9 mouse cellular contexts compared by ENCODE assay signal in genomic region chr9:21796919-21797318, GRCm38 (mm10). TPM values are rescaled to one million over a fixed set of nuclear protein-coding genes. Genes with fewer than 3 reads are reported as not detected.
DNase-seq lines count a peak whose midpoint lies in the region; ATAC-seq lines count a peak whose summit lies in the region.
"Had no signal": no experiment of that assay in that cellular context is flagged by ENCODE, and none has a peak within 500 bp of the region (broad histone marks: within the 10 kb centered on the region; RNA-seq: fewer than 3 reads in every experiment).

No protein-coding gene starts in this region.

- H3K27ac ChIP-seq in forebrain, embryonic 10.5 days: peak overlapping the region; percentile 77
- H3K27ac ChIP-seq in forebrain, embryonic 15.5 days (replicated peaks): no peak overlapping the region
- peak overlapping the region; percentile 81 for H3K27ac ChIP-seq in limb, embryonic 10.5 days
- no peak overlapping the region for H3K27ac ChIP-seq in neural tube, embryonic 15.5 days (replicated peaks)

- DNase-seq in forebrain, embryonic 10.5 days (ENCODE audit: extremely low spot score, low spot score): no peak
- DNase-seq in limb, embryonic 10.5 days (ENCODE audit: low spot score): no peak
- no peak for DNase-seq in embryo, embryonic 10.5 days (ENCODE audit: low spot score)
- DNase-seq in cerebellum, postnatal 36 days: no peak
- DNase-seq: gastrocnemius, postnatal 36 days had no signal

- H3K9me3 ChIP-seq in forebrain, embryonic 10.5 days: no peaks in the 10 kb centered on the region
- H3K9me3 ChIP-seq in forebrain, embryonic 15.5 days: no peaks in the 10 kb centered on the region
- H3K9me3 ChIP-seq in megakaryocyte, embryonic 14.5 days: peaks cover 13% of the 10 kb centered on the region
- H3K9me3 ChIP-seq in limb, embryonic 10.5 days (replicated peaks): no peaks in the 10 kb centered on the region
- no peaks in the 10 kb centered on the region for H3K9me3 ChIP-seq in neural tube, embryonic 15.5 days (replicated peaks)

- H3K27me3 ChIP-seq in forebrain, embryonic 10.5 days (ENCODE audit: poor library complexity, severe bottlenecking): no peaks in the 10 kb centered on the region
- no peaks in the 10 kb centered on the region for H3K27me3 ChIP-seq in forebrain, embryonic 15.5 days
- H3K27me3 ChIP-seq in megakaryocyte, embryonic 14.5 days (replicated peaks): peaks cover 59% of the 10 kb centered on the region
- H3K27me3 ChIP-seq in limb, embryonic 10.5 days (ENCODE audit: low read depth, poor library complexity, severe bottlenecking): no peaks in the 10 kb centered on the region
- 0 out of 2 replicates have a peak, but pooled peaks cover 5% of the 10 kb centered on the region for H3K27me3 ChIP-seq in neural tube, embryonic 15.5 days (replicated peaks)

- no peak overlapping the region for H3K4me2 ChIP-seq in forebrain, embryonic 15.5 days (replicated peaks)
- H3K4me2 ChIP-seq in neural tube, embryonic 15.5 days: peak overlapping the region; percentile 93

- peak overlapping the region; percentile 79 for H3K4me3 ChIP-seq in forebrain, embryonic 10.5 days
- no peak overlapping the region for H3K4me3 ChIP-seq in forebrain, embryonic 15.5 days
- peak overlapping the region; percentile 62 for H3K4me3 ChIP-seq in megakaryocyte, embryonic 14.5 days (replicated peaks)
- peak overlapping the region; percentile 80 for H3K4me3 ChIP-seq in limb, embryonic 10.5 days
- no peak overlapping the region for H3K4me3 ChIP-seq in neural tube, embryonic 15.5 days (replicated peaks)

- H3K4me1 ChIP-seq in forebrain, embryonic 10.5 days: peaks cover 36% of the 10 kb centered on the region
- H3K4me1 ChIP-seq in forebrain, embryonic 15.5 days: peaks cover 28% of the 10 kb centered on the region
- H3K4me1 ChIP-seq in megakaryocyte, embryonic 14.5 days: peaks cover 52% of the 10 kb centered on the region
- H3K4me1 ChIP-seq in limb, embryonic 10.5 days: peaks cover 54% of the 10 kb centered on the region
- peaks cover 29% of the 10 kb centered on the region for H3K4me1 ChIP-seq in neural tube, embryonic 15.5 days

- H3K9ac ChIP-seq in forebrain, embryonic 15.5 days (replicated peaks): no peak overlapping the region
- H3K9ac ChIP-seq in neural tube, embryonic 15.5 days (replicated peaks): no peak overlapping the region

- WGBS in forebrain, embryonic 10.5 days: 69% methylated on average over 3 of the region's 3 CpGs
- WGBS in forebrain, embryonic 15.5 days: 68% methylated on average over 3 of the region's 3 CpGs
- WGBS in limb, embryonic 10.5 days: 65% methylated on average over 3 of the region's 3 CpGs
- WGBS in neural tube, embryonic 15.5 days: 81% methylated on average over 3 of the region's 3 CpGs

- no peak for ATAC-seq in forebrain, embryonic 15.5 days (replicated peaks)
- ATAC-seq in megakaryocyte, adult 5-6 weeks (ENCODE audit: poor library complexity, severe bottlenecking): no peak
- no peak for ATAC-seq in neural tube, embryonic 15.5 days (ENCODE audit: low FRiP score)

- H3K36me3 ChIP-seq in forebrain, embryonic 10.5 days (replicated peaks): peaks cover 53% of the 10 kb centered on the region
- H3K36me3 ChIP-seq in forebrain, embryonic 15.5 days: no peaks in the 10 kb centered on the region
- peaks cover 19% of the 10 kb centered on the region for H3K36me3 ChIP-seq in megakaryocyte, embryonic 14.5 days (replicated peaks; ENCODE audit: low read length)
- peaks cover 67% of the 10 kb centered on the region for H3K36me3 ChIP-seq in limb, embryonic 10.5 days
- H3K36me3 ChIP-seq in neural tube, embryonic 15.5 days: no peaks in the 10 kb centered on the region

RNA-seq across cellular contexts. Expression of gene Kank2, which starts 1.6 kb away (rescaled TPM):
- 8.6 and 8.9 TPM in 2 replicates for polyA plus RNA-seq in forebrain, embryonic 10.5 days (2016; fragmentation: Nextera tagmentation; extraction: Ambion mirVana)
- 2.9 and 3.7 TPM in 2 replicates for polyA plus RNA-seq in forebrain, embryonic 15.5 days (2015; fragmentation: Nextera tagmentation; extraction: Ambion mirVana)
- 0.51 TPM in 1 of 2 replicates, not detected in the other for polyA plus RNA-seq in megakaryocyte, embryonic 14.5 days (2012; ENCODE audit: insufficient read depth, low replicate concordance)
- 0.73 and 1.2 TPM in 2 replicates for total RNA-seq in megakaryocyte, adult 5-6 weeks (2015)
- 0.49 and 1.1 TPM in 2 replicates for total RNA-seq in megakaryocyte, adult 5-6 weeks (2017)
- 22.7 and 24.2 TPM in 2 replicates for polyA plus RNA-seq in limb, embryonic 10.5 days (2016; fragmentation: Nextera tagmentation; extraction: Ambion mirVana)
- 4.9 and 7.4 TPM in 2 replicates for polyA plus RNA-seq in neural tube, embryonic 15.5 days (2015; fragmentation: Nextera tagmentation; extraction: Ambion mirVana)

RNA-seq across cellular contexts. Expression of gene Spc24, which starts 36.8 kb away (rescaled TPM):
- 196 and 197 TPM in 2 replicates for polyA plus RNA-seq in forebrain, embryonic 10.5 days (2016; fragmentation: Nextera tagmentation; extraction: Ambion mirVana)
- polyA plus RNA-seq in forebrain, embryonic 15.5 days (2015; fragmentation: Nextera tagmentation; extraction: Ambion mirVana): 41.7 and 55.9 TPM in 2 replicates
- 19.2 and 58.4 TPM in 2 replicates for polyA plus RNA-seq in megakaryocyte, embryonic 14.5 days (2012; ENCODE audit: insufficient read depth, low replicate concordance)
- 49.8 and 57.8 TPM in 2 replicates for total RNA-seq in megakaryocyte, adult 5-6 weeks (2015)
- total RNA-seq in megakaryocyte, adult 5-6 weeks (2017): 127 and 156 TPM in 2 replicates
- polyA plus RNA-seq in limb, embryonic 10.5 days (2016; fragmentation: Nextera tagmentation; extraction: Ambion mirVana): 225 and 232 TPM in 2 replicates
- polyA plus RNA-seq in neural tube, embryonic 15.5 days (2015; fragmentation: Nextera tagmentation; extraction: Ambion mirVana): 17.2 and 39.7 TPM in 2 replicates

RNA-seq across cellular contexts. Expression of gene Angptl8, which starts 38.4 kb away (rescaled TPM):
- 0.62 and 0.94 TPM in 2 replicates for polyA plus RNA-seq in forebrain, embryonic 10.5 days (2016; fragmentation: Nextera tagmentation; extraction: Ambion mirVana)
- polyA plus RNA-seq in forebrain, embryonic 15.5 days (2015; fragmentation: Nextera tagmentation; extraction: Ambion mirVana): 0.27 and 0.51 TPM in 2 replicates
- polyA plus RNA-seq in megakaryocyte, embryonic 14.5 days (2012; ENCODE audit: insufficient read depth, low replicate concordance): not detected in 2 replicates
- 1.6 and 2.0 TPM in 2 replicates for total RNA-seq in megakaryocyte, adult 5-6 weeks (2015)
- total RNA-seq in megakaryocyte, adult 5-6 weeks (2017): 3.3 TPM in 1 of 2 replicates, not detected in the other
- 1.2 and 1.6 TPM in 2 replicates for polyA plus RNA-seq in limb, embryonic 10.5 days (2016; fragmentation: Nextera tagmentation; extraction: Ambion mirVana)
- 0.42 and 1.1 TPM in 2 replicates for polyA plus RNA-seq in neural tube, embryonic 15.5 days (2015; fragmentation: Nextera tagmentation; extraction: Ambion mirVana)
- total RNA-seq: gastrocnemius, postnatal 36 days had no signal

RNA-seq across cellular contexts. Expression of gene Dock6, which starts 55.5 kb away (rescaled TPM):
- polyA plus RNA-seq in forebrain, embryonic 10.5 days (2016; fragmentation: Nextera tagmentation; extraction: Ambion mirVana): 24.2 and 24.7 TPM in 2 replicates
- polyA plus RNA-seq in forebrain, embryonic 15.5 days (2015; fragmentation: Nextera tagmentation; extraction: Ambion mirVana): 10.4 and 12.3 TPM in 2 replicates
- polyA plus RNA-seq in megakaryocyte, embryonic 14.5 days (2012; ENCODE audit: insufficient read depth, low replicate concordance): 1.1 and 3.0 TPM in 2 replicates
- 2.3 and 2.6 TPM in 2 replicates for total RNA-seq in megakaryocyte, adult 5-6 weeks (2015)
- total RNA-seq in megakaryocyte, adult 5-6 weeks (2017): 1.3 and 1.5 TPM in 2 replicates
- 46.0 and 52.0 TPM in 2 replicates for polyA plus RNA-seq in limb, embryonic 10.5 days (2016; fragmentation: Nextera tagmentation; extraction: Ambion mirVana)
- 14.0 and 22.5 TPM in 2 replicates for polyA plus RNA-seq in neural tube, embryonic 15.5 days (2015; fragmentation: Nextera tagmentation; extraction: Ambion mirVana)

Comparison
In these comparisons a context has a peak if more than half of its experiments do, and no peak if none do; other contexts are left out.
1. H3K27ac ChIP-seq: peak in forebrain, embryonic 10.5 days (single experiment) and limb, embryonic 10.5 days (single experiment); none in forebrain, embryonic 15.5 days (single experiment) and neural tube, embryonic 15.5 days (single experiment).
2. H3K4me3 ChIP-seq: peak in forebrain, embryonic 10.5 days (single experiment), megakaryocyte, embryonic 14.5 days (single experiment) and limb, embryonic 10.5 days (single experiment); none in forebrain, embryonic 15.5 days (single experiment) and neural tube, embryonic 15.5 days (single experiment).